Mouse (Mus musculus) layer of hippocampus, adult 9-10 months (tissue): ENCODE results near the gene Ndufa6.
"Not testable (repeated sequence)": the region's sequence is repeated elsewhere in the genome, so short reads cannot be mapped to it uniquely, and the experiment has no call there.

Source experiments
- DNase-seq: peaks from one replicate; pipeline ENCODE4 v3.0.0; 2022; ENCODE audit warnings: low spot score

Gene Ndufa6

GRCm38 (mm10) chr15:82368146-82368545, 14.0 kb upstream of the Ndufa6 start:
- no peak for DNase-seq

- not testable (repeated sequence) for DNase-seq
Measured at GRCm38 (mm10) chr15:82364561-82364960, 10.4 kb upstream of the Ndufa6 start.

- DNase-seq: not testable (repeated sequence)
Measured at GRCm38 (mm10) chr15:82363801-82364200, 9.7 kb upstream of the Ndufa6 start.

- no peak for DNase-seq
Measured at GRCm38 (mm10) chr15:82362234-82362633, 8.1 kb upstream of the Ndufa6 start.

GRCm38 (mm10) chr15:82361459-82362018, 7.4 kb upstream of the Ndufa6 start:
- DNase-seq: no peak

- DNase-seq: no peak
Measured at GRCm38 (mm10) chr15:82358431-82359260, 4.5 kb upstream of the Ndufa6 start.

GRCm38 (mm10) chr15:82353745-82354113, 393 bp downstream of the Ndufa6 start:
- DNase-seq: no peak

GRCm38 (mm10) chr15:82353078-82353744, 911 bp downstream of the Ndufa6 start:
- no peak for DNase-seq

GRCm38 (mm10) chr15:82351480-82351879, 2.6 kb downstream of the Ndufa6 start:
- no peak for DNase-seq

GRCm38 (mm10) chr15:82350349-82350748, 3.8 kb downstream of the Ndufa6 start:
- DNase-seq: no peak

GRCm38 (mm10) chr15:82348999-82349341, 5.2 kb downstream of the Ndufa6 start:
- no peak for DNase-seq

- no peak for DNase-seq
Measured at GRCm38 (mm10) chr15:82348258-82348998, 5.7 kb downstream of the Ndufa6 start.

GRCm38 (mm10) chr15:82347852-82348251, 6.3 kb downstream of the Ndufa6 start:
- no peak for DNase-seq

- DNase-seq: no peak
Measured at GRCm38 (mm10) chr15:82347303-82347676, 6.8 kb downstream of the Ndufa6 start.

- DNase-seq: no peak
Measured at GRCm38 (mm10) chr15:82346580-82347302, 7.4 kb downstream of the Ndufa6 start.

- peak; percentile 100 for DNase-seq
Measured at GRCm38 (mm10) chr15:82345820-82346470, 8.2 kb downstream of the Ndufa6 start.

- no peak for DNase-seq
Measured at GRCm38 (mm10) chr15:82344971-82345370, 9.2 kb downstream of the Ndufa6 start.

- DNase-seq: no peak
Measured at GRCm38 (mm10) chr15:82343368-82344287, 10.5 kb downstream of the Ndufa6 start.

- no peak for DNase-seq
Measured at GRCm38 (mm10) chr15:82342543-82342935, 11.6 kb downstream of the Ndufa6 start.
